Mouse (Mus musculus): Measurements from ENCODE around the gene Doc2b.
A peak's percentile ranks its signal among the peaks of the same experiment; 100 is the strongest.
"Not testable (repeated sequence)": the region's sequence is repeated elsewhere in the genome, so short reads cannot be mapped to it uniquely, and the experiment has no call there.

Gene Doc2b

GRCm38 (mm10) chr11:75733227-75733940 is 62.5 kb downstream of the Doc2b start:
- peak; percentile 80 to 88 for DNase-seq

GRCm38 (mm10) chr11:75732434-75733226 is 63.2 kb downstream of the Doc2b start, which contains the start of gene Ywhae:
Gene Ywhae (plus strand): TSS chr11:75732869.
- DNase-seq, result peak; percentile 93 to 96

GRCm38 (mm10) chr11:75727659-75728058 is 68.2 kb downstream of the Doc2b start:
- DNase-seq, result not testable (repeated sequence)

- DNase-seq, result no peak
Observed at GRCm38 (mm10) chr11:75727168-75727567, 68.7 kb downstream of the Doc2b start.

- no peak for DNase-seq
Observed at GRCm38 (mm10) chr11:75722339-75722738, 73.5 kb downstream of the Doc2b start.

All from kidney, postnatal 4 days (tissue).